Mouse (Mus musculus) E14TG2a.4 (cell line): ENCODE data around the gene Rsph3b.
A peak's percentile ranks its signal among the peaks of the same experiment; 100 is the strongest.
"Not testable (repeated sequence)": the region's sequence is repeated elsewhere in the genome, so short reads cannot be mapped to it uniquely, and the experiment has no call there.

Experiments used
- H3K27me3 ChIP-seq: 2 replicates; pipeline ENCODE4 v1.6.1; 2014; ENCODE audit warnings: low read length, control low read depth; ENCODE audit not compliant: insufficient read depth
- H3K36me3 ChIP-seq: 2 replicates; pipeline ENCODE4 v1.6.1; 2014; ENCODE audit warnings: low read length, control low read depth; ENCODE audit not compliant: insufficient read depth
- H3K4me1 ChIP-seq: replicated peaks from 2 replicates; pipeline ENCODE4 v1.6.1; 2014; ENCODE audit warnings: low read depth, low read length, control low read depth
- H3K4me3 ChIP-seq: replicated peaks from 2 replicates; pipeline ENCODE4 v1.5.1; 2014; ENCODE audit warnings: mild to moderate bottlenecking, low read length
- H3K9me3 ChIP-seq: 2 replicates; pipeline ENCODE4 v1.6.1; 2014; ENCODE audit warnings: low read length, control low read depth

Rsph3b gene

DNA sequence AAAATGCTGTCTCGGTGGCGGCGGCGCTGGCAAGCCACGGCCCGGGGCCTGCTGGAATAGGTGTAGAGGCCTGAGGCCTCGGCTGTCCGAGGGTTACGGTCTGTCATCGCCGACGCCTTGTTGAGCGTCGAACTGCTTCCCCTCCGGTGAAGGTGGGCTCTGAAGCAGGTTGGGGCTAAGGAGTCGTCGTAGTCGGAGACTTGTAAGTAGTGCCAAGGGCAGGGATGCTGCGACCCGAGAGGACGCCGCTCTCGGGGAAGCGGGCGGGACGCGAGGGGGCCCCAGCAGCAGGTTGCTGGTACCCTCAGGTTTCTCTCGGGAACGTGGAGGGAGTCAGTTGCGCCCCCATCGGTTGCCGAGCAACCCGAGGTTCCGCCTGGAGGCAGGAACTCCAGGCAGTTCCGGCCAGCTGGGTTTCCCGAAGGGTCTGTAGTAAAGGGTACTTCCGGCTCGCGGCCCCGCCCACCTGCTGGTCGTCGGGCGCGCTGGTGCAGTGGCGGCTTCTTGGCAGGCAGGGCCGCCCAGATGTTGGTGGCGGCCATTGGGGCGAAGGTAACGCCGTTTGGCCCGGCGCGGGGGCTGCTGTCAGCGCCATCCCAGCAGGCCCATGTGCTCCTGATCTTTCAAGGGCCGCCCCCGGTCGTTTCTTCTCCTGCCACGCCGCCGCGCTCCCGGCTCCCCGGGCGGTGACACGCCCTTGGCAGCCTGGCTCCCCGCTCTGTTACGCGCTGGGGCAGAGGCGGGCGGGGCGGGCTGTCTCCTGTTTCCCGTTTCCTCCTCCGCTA lies at the start of gene Rsph3b:
Rsph3b (minus strand) TSS at position 699 of the 785 bp plus-strand sequence.
- H3K36me3 ChIP-seq, H3K4me1 ChIP-seq, H3K27me3 ChIP-seq, H3K9me3 ChIP-seq: not testable (repeated sequence)
- peak within 1 kb of the TSS; percentile 77 for H3K4me3 ChIP-seq

GRCm38 (mm10) chr17:6997778-6998490 lies 49.5 kb upstream of the Rsph3b start:
- H3K9me3 ChIP-seq, H3K36me3 ChIP-seq, H3K4me3 ChIP-seq, H3K4me1 ChIP-seq, H3K27me3 ChIP-seq: not testable (repeated sequence)

GRCm38 (mm10) chr17:6996826-6997225 lies 48.3 kb upstream of the Rsph3b start:
- not testable (repeated sequence) for H3K9me3 ChIP-seq, H3K4me1 ChIP-seq, H3K4me3 ChIP-seq, H3K36me3 ChIP-seq, H3K27me3 ChIP-seq

DNA sequence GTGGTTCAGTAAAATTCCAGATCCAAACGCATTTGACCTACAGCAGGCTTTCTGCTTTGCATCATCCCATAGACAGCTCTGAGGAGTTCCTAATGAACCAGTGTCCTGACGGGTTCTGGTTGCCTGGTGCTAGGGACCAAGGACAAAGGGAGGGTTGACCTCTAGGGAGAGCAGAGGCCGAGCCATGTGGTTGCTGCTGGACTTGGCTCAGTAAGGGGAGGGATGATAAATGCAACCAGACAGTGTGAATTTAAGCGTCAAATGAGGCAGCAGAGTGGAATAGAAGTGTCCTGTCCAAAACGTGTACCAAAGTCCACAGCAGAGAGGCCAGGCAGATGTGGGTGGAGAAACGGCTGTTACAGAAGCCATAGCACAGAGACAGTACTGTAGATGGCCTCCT lies 47.0 kb upstream of the Rsph3b start:
- H3K36me3 ChIP-seq, H3K4me1 ChIP-seq, H3K27me3 ChIP-seq, H3K4me3 ChIP-seq, H3K9me3 ChIP-seq: not testable (repeated sequence)

GRCm38 (mm10) chr17:6986118-6986517 lies 37.6 kb upstream of the Rsph3b start:
- not testable (repeated sequence) for H3K9me3 ChIP-seq, H3K27me3 ChIP-seq, H3K4me3 ChIP-seq, H3K4me1 ChIP-seq, H3K36me3 ChIP-seq

- not testable (repeated sequence) for H3K9me3 ChIP-seq, H3K4me1 ChIP-seq, H3K36me3 ChIP-seq, H3K27me3 ChIP-seq, H3K4me3 ChIP-seq
These were observed 31.7 kb upstream of the Rsph3b start for GRCm38 (mm10) chr17:6980144-6980543.

GRCm38 (mm10) chr17:6979380-6979779 lies 30.9 kb upstream of the Rsph3b start:
- H3K4me3 ChIP-seq = peak overlapping the region; percentile 76
- not testable (repeated sequence) for H3K9me3 ChIP-seq, H3K36me3 ChIP-seq, H3K27me3 ChIP-seq, H3K4me1 ChIP-seq

- H3K27me3 ChIP-seq, H3K36me3 ChIP-seq, H3K4me1 ChIP-seq, H3K9me3 ChIP-seq: not testable (repeated sequence)
- H3K4me3 ChIP-seq = peak within 1 kb of the TSS; percentile 76
These were observed 30.1 kb upstream of the Rsph3b start, which contains the start of gene Gm49721 for GRCm38 (mm10) chr17:6978287-6979248. TSS of gene Gm49721 (plus strand) at chr17:6978904.

- not testable (repeated sequence) for H3K4me3 ChIP-seq
These were observed 26.5 kb upstream of the Rsph3b start for GRCm38 (mm10) chr17:6974985-6975384.

DNA sequence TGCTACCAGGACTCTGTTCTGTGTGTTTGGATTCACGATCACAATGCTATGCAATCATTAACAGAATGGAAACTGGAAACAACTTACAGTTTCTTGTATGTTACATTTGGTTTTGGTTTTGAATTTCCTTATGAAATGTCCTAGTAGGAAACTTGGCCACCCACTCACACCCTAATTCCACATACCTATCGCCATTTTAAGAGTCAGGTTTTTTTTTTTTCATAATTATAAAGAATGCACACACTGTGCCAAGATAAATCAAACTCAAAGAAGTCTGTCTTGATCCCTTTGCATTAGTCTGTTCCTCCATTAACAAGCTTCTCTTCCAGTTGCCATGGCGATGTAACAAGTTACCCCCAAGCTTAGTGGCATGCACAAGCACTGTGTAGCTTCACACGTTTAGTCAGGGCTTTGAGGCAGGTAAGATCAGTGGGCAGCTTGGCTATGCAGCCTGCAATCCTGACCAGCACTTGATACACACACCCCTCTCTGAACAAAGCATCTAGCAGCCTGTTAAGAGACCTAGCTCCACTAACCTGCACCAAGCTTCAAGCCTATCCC lies 24.4 kb upstream of the Rsph3b start:
- not testable (repeated sequence) for H3K4me3 ChIP-seq, H3K36me3 ChIP-seq, H3K9me3 ChIP-seq, H3K4me1 ChIP-seq, H3K27me3 ChIP-seq

More at GRCm38 (mm10) chr17:6974985-6975384, 26.5 kb upstream of the Rsph3b start:
- H3K9me3 ChIP-seq, H3K4me1 ChIP-seq, H3K27me3 ChIP-seq, H3K36me3 ChIP-seq: not testable (repeated sequence)

DNA sequence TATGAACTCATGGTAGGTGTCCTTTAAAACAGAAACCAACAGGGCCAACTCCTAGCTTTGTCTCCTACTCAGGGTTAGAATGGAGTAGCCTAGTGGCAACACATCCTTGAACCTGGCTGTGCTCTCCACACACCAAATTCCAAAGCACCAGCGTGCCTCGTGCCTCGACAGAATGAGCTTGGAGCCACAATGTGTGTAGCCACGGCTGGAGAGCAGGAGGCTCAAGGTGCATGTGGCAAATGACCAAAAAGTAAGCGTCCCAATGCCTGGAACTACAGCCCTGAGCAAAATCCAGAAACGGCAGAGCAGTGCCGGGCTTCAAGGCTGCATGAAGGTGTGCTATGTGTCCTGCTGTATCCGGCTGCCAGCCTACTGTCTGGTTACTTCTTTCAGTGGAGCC lies 22.8 kb upstream of the Rsph3b start:
- not testable (repeated sequence) for H3K36me3 ChIP-seq, H3K27me3 ChIP-seq, H3K9me3 ChIP-seq, H3K4me3 ChIP-seq, H3K4me1 ChIP-seq

- not testable (repeated sequence) for H3K4me1 ChIP-seq, H3K27me3 ChIP-seq, H3K4me3 ChIP-seq, H3K36me3 ChIP-seq, H3K9me3 ChIP-seq
These were observed 21.9 kb upstream of the Rsph3b start, which contains the start of gene Rnaset2b for GRCm38 (mm10) chr17:6970334-6970733. TSS of gene Rnaset2b (plus strand) at chr17:6970634.

DNA sequence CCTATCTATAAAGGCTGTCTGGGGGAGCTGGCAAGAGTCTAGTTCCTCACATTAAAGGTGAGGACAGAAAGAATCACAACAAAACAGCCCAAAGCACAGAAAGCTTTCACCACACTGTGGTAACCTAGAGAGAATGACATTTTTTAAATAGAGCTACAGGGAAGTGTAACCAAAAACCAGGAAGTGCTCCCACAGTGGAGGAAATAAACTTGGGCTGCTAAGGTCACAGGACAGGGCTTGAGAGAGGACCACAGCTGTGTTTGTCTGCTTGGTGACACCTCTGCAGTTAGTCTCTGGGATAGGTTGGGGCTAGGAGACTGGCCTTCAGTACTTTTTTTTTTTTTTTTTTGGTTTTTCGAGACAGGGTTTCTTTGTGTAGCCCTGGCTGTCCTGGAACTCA lies 19.2 kb upstream of the Rsph3b start:
- not testable (repeated sequence) for H3K9me3 ChIP-seq, H3K4me3 ChIP-seq, H3K27me3 ChIP-seq, H3K4me1 ChIP-seq, H3K36me3 ChIP-seq
